Mouse (Mus musculus): ENCODE results near the gene Edc3. TPM values are rescaled to one million over a fixed set of nuclear protein-coding genes. Genes with fewer than 3 reads are reported as not detected.
A peak's percentile ranks its signal among the peaks of the same experiment; 100 is the strongest.

Edc3 gene
- total RNA-seq, 1 experiment, result 10.2 TPM

DNA sequence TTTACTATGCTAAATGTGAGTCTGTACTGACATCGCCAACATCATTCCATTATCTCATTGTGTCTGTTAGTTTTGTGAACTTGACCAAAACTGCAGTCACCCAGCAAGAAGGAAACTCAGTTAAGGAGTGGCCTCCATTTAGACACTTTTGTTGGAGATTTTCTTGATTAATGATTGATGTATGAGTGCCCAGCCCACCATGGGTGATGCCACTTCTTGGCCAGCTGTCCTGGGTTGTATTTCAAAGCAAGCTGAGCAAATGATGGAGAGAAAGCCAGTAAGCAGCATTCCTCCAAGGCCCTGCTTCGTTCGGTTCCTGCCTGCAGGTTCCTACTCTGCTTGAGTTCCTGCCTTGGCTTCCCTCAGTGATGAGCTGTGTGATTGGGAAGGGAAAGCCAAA, 12.4 kb downstream of the Edc3 start:
- Histone ChIP-seq H3K36me3 (ENCODE audit: control insufficient read depth, insufficient read depth, low read length, poor library complexity, severe bottlenecking) (peaks cover 17% of the 10 kb centered on the region), H3K9me3 (ENCODE audit: control insufficient read depth, insufficient read depth, low read depth, low read length) (no peaks in the 10 kb centered on the region), H3K4me3 (ENCODE audit: insufficient read depth in 1 of 2, low read depth in 1 of 2, low read length in 2 of 2, poor library complexity in 1 of 2, severe bottlenecking in 1 of 2) (no peak overlapping the region), H3K27ac (ENCODE audit: insufficient read depth, low read depth, low read length, poor library complexity, severe bottlenecking) (no peak overlapping the region), H3K9ac (ENCODE audit: insufficient read depth, low read depth, low read length, poor library complexity, severe bottlenecking) (no peak overlapping the region), H3K4me1 (ENCODE audit: control insufficient read depth in 2 of 2, insufficient read depth in 2 of 2, low read length in 2 of 2, poor library complexity in 1 of 2) (no peaks in the 10 kb centered on the region)
- no peak for DNase-seq (ENCODE audit: low read depth, low spot score)
- TF ChIP-seq CHD2 (IDR thresholded peaks at IDR 0.05; ENCODE audit: low read depth, low read length) (no peak), HCFC1 (IDR thresholded peaks at IDR 0.05; ENCODE audit: borderline replicate concordance, insufficient read depth, low read length) (no peak), ZC3H11A (IDR thresholded peaks at IDR 0.05; ENCODE audit: borderline replicate concordance, low read depth, low read length) (no peak), MAFK (IDR thresholded peaks at IDR 0.05; ENCODE audit: insufficient read depth, low read depth, low read length) (no peak), ZNF384 (IDR thresholded peaks at IDR 0.05; ENCODE audit: low read depth, low read length) (no peak)
- in situ Hi-C loops (cut with MboI; ENCODE audit: low sequenced_read_pairs in 2 of 2, unreplicated experiment in 2 of 2), result no loop called here

DNA sequence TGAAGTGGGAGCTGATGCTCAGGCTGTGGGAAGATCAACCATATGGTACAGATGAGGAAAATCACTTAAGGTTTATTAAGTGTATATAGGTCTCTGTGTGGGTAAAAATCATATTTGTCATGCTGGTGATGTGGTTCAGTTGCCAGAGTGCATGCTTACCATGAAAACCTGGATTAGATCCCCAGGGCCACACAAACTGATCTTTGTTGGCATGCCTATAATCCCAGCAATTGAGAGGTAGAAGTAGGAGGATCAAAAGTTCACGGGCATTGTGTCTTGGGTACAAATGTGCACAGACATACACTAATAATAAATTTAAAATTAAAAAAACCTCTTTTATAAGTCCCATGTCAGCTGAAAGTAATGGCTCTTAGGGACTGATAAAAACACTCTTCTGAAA, 14.0 kb downstream of the Edc3 start:
- no peak overlapping the region for H3K4me3 ChIP-seq (ENCODE audit: insufficient read depth in 1 of 2, low read depth in 1 of 2, low read length in 2 of 2, poor library complexity in 1 of 2, severe bottlenecking in 1 of 2)
- H3K9ac ChIP-seq (ENCODE audit: insufficient read depth, low read depth, low read length, poor library complexity, severe bottlenecking), result no peak overlapping the region
- peaks cover 16% of the 10 kb centered on the region for H3K36me3 ChIP-seq (ENCODE audit: control insufficient read depth, insufficient read depth, low read length, poor library complexity, severe bottlenecking)
- H3K27ac ChIP-seq (ENCODE audit: insufficient read depth, low read depth, low read length, poor library complexity, severe bottlenecking), result no peak overlapping the region
- in situ Hi-C loops (cut with MboI; ENCODE audit: low sequenced_read_pairs in 2 of 2, unreplicated experiment in 2 of 2), result no loop called here
- no peak for TF ChIP-seq HCFC1 (IDR thresholded peaks at IDR 0.05; ENCODE audit: borderline replicate concordance, insufficient read depth, low read length)
- no peak for TF ChIP-seq ZNF384 (IDR thresholded peaks at IDR 0.05; ENCODE audit: low read depth, low read length)
- no peak for TF ChIP-seq MAFK (IDR thresholded peaks at IDR 0.05; ENCODE audit: insufficient read depth, low read depth, low read length)
- no peak for TF ChIP-seq CHD2 (IDR thresholded peaks at IDR 0.05; ENCODE audit: low read depth, low read length)
- TF ChIP-seq ZC3H11A (IDR thresholded peaks at IDR 0.05; ENCODE audit: borderline replicate concordance, low read depth, low read length), result no peak
- no peak for DNase-seq (ENCODE audit: low read depth, low spot score)
- H3K9me3 ChIP-seq (ENCODE audit: control insufficient read depth, insufficient read depth, low read depth, low read length), result no peaks in the 10 kb centered on the region
- H3K4me1 ChIP-seq (ENCODE audit: control insufficient read depth in 2 of 2, insufficient read depth in 2 of 2, low read length in 2 of 2, poor library complexity in 1 of 2), result no peaks in the 10 kb centered on the region

DNA sequence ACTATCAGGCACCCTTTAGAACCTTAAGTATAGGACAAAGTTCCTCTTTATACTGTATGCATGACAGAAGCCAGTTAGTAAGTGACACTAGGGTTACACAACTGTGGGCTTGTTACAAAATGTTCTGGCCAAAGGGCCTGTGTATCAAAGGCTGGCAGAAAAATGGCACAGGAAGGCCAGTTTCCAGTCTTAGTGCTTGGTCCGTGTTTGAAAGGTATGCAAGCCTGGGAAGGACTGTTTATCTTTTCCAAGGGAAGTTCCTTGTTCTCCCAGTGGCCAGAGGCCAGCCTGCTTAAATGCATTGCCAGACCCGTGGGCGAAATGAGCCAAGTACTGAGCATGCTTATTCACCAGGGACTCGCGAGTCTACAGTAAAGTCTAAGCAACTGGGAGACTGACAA, 15.0 kb downstream of the Edc3 start:
- in situ Hi-C loops (cut with MboI; ENCODE audit: low sequenced_read_pairs in 2 of 2, unreplicated experiment in 2 of 2), result no loop called here
- no peaks in the 10 kb centered on the region for H3K9me3 ChIP-seq (ENCODE audit: control insufficient read depth, insufficient read depth, low read depth, low read length)
- DNase-seq (ENCODE audit: low read depth, low spot score), result no peak
- peaks cover 14% of the 10 kb centered on the region for H3K36me3 ChIP-seq (ENCODE audit: control insufficient read depth, insufficient read depth, low read length, poor library complexity, severe bottlenecking)
- H3K4me1 ChIP-seq (ENCODE audit: control insufficient read depth in 2 of 2, insufficient read depth in 2 of 2, low read length in 2 of 2, poor library complexity in 1 of 2), result no peaks in the 10 kb centered on the region
- TF ChIP-seq ZC3H11A (IDR thresholded peaks at IDR 0.05; ENCODE audit: borderline replicate concordance, low read depth, low read length) (no peak), CHD2 (IDR thresholded peaks at IDR 0.05; ENCODE audit: low read depth, low read length) (no peak), ZNF384 (IDR thresholded peaks at IDR 0.05; ENCODE audit: low read depth, low read length) (no peak), HCFC1 (IDR thresholded peaks at IDR 0.05; ENCODE audit: borderline replicate concordance, insufficient read depth, low read length) (no peak), MAFK (IDR thresholded peaks at IDR 0.05; ENCODE audit: insufficient read depth, low read depth, low read length) (no peak)
- H3K9ac ChIP-seq (ENCODE audit: insufficient read depth, low read depth, low read length, poor library complexity, severe bottlenecking), result no peak overlapping the region
- no peak overlapping the region for H3K4me3 ChIP-seq (ENCODE audit: insufficient read depth in 1 of 2, low read depth in 1 of 2, low read length in 2 of 2, poor library complexity in 1 of 2, severe bottlenecking in 1 of 2)
- 0 out of 2 replicates have a peak overlapping the region, but pooled peaks have one; percentile 31 for H3K27ac ChIP-seq (ENCODE audit: insufficient read depth, low read depth, low read length, poor library complexity, severe bottlenecking)

DNA sequence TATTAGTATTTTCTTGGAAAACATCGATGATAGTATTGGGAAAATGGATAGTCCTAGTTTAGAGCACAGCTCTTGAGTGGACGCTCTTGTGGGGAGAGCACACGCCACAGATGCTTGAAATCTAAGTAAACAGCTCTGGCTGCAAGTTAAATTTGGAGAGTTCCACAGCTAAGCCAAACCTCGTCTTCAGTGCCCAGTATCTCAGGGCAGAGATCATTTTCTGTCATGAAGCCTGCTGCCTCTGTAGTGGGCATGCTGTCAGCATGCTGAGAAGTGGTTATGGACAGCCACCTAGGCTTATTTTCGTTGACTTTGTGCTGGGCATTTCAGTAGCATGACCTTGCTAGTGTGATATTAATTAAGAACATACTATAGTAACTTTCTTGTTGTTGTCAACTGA, 15.5 kb downstream of the Edc3 start:
- no peak overlapping the region for H3K27ac ChIP-seq (ENCODE audit: insufficient read depth, low read depth, low read length, poor library complexity, severe bottlenecking)
- H3K4me1 ChIP-seq (ENCODE audit: control insufficient read depth in 2 of 2, insufficient read depth in 2 of 2, low read length in 2 of 2, poor library complexity in 1 of 2), result no peaks in the 10 kb centered on the region
- TF ChIP-seq MAFK (IDR thresholded peaks at IDR 0.05; ENCODE audit: insufficient read depth, low read depth, low read length) (no peak), CHD2 (IDR thresholded peaks at IDR 0.05; ENCODE audit: low read depth, low read length) (no peak), HCFC1 (IDR thresholded peaks at IDR 0.05; ENCODE audit: borderline replicate concordance, insufficient read depth, low read length) (no peak), ZC3H11A (IDR thresholded peaks at IDR 0.05; ENCODE audit: borderline replicate concordance, low read depth, low read length) (no peak), ZNF384 (IDR thresholded peaks at IDR 0.05; ENCODE audit: low read depth, low read length) (no peak)
- H3K9ac ChIP-seq (ENCODE audit: insufficient read depth, low read depth, low read length, poor library complexity, severe bottlenecking), result no peak overlapping the region
- H3K4me3 ChIP-seq (ENCODE audit: insufficient read depth in 1 of 2, low read depth in 1 of 2, low read length in 2 of 2, poor library complexity in 1 of 2, severe bottlenecking in 1 of 2), result no peak overlapping the region
- no peaks in the 10 kb centered on the region for H3K9me3 ChIP-seq (ENCODE audit: control insufficient read depth, insufficient read depth, low read depth, low read length)
- H3K36me3 ChIP-seq (ENCODE audit: control insufficient read depth, insufficient read depth, low read length, poor library complexity, severe bottlenecking), result peaks cover 14% of the 10 kb centered on the region
- DNase-seq (ENCODE audit: low read depth, low spot score), result no peak
- in situ Hi-C loops (cut with MboI; ENCODE audit: low sequenced_read_pairs in 2 of 2, unreplicated experiment in 2 of 2), result no loop called here

DNA sequence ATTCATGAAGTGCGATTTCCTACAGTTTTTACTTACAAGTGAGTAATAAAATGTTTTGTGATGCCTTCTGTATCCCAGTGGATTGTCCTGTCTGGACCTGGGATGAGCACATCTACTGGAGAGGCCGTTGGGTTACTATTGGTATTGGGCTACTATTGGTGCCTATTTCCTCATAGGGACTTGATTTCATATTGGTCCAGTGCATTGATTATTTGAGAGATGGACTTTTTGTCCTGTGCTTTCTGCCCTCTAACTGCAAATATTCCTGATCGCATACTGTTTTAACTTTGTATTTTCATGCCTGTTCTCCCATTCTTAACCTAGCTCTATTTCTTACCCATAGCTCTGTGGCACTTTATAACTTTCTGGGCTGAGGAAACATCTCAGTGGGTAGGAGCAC, 16.4 kb downstream of the Edc3 start:
- H3K9ac ChIP-seq (ENCODE audit: insufficient read depth, low read depth, low read length, poor library complexity, severe bottlenecking), result no peak overlapping the region
- no peaks in the 10 kb centered on the region for H3K9me3 ChIP-seq (ENCODE audit: control insufficient read depth, insufficient read depth, low read depth, low read length)
- in situ Hi-C loops (cut with MboI; ENCODE audit: low sequenced_read_pairs in 2 of 2, unreplicated experiment in 2 of 2), result no loop called here
- H3K4me1 ChIP-seq (ENCODE audit: control insufficient read depth in 2 of 2, insufficient read depth in 2 of 2, low read length in 2 of 2, poor library complexity in 1 of 2), result no peaks in the 10 kb centered on the region
- no peak for DNase-seq (ENCODE audit: low read depth, low spot score)
- H3K4me3 ChIP-seq (ENCODE audit: insufficient read depth in 1 of 2, low read depth in 1 of 2, low read length in 2 of 2, poor library complexity in 1 of 2, severe bottlenecking in 1 of 2), result no peak overlapping the region
- peaks cover 17% of the 10 kb centered on the region for H3K36me3 ChIP-seq (ENCODE audit: control insufficient read depth, insufficient read depth, low read length, poor library complexity, severe bottlenecking)
- no peak for TF ChIP-seq MAFK (IDR thresholded peaks at IDR 0.05; ENCODE audit: insufficient read depth, low read depth, low read length)
- TF ChIP-seq ZC3H11A (IDR thresholded peaks at IDR 0.05; ENCODE audit: borderline replicate concordance, low read depth, low read length), result no peak
- no peak for TF ChIP-seq HCFC1 (IDR thresholded peaks at IDR 0.05; ENCODE audit: borderline replicate concordance, insufficient read depth, low read length)
- TF ChIP-seq ZNF384 (IDR thresholded peaks at IDR 0.05; ENCODE audit: low read depth, low read length), result no peak
- TF ChIP-seq CHD2 (IDR thresholded peaks at IDR 0.05; ENCODE audit: low read depth, low read length), result no peak
- H3K27ac ChIP-seq (ENCODE audit: insufficient read depth, low read depth, low read length, poor library complexity, severe bottlenecking), result no peak overlapping the region

Measured in ES-E14 (cell line).